Mouse (Mus musculus) ES-Bruce4 (cell line): ENCODE results near the gene Clk3.

Experiments
- CTCF ChIP-seq: IDR thresholded peaks from one replicate; pipeline ENCODE4 v1.8.1; 2011; ENCODE audit warnings: low read depth, low read length
- EP300 ChIP-seq: IDR thresholded peaks from 2 replicates; pipeline ENCODE4 v1.6.1; 2011; ENCODE audit warnings: low read depth, low read length; ENCODE audit not compliant: insufficient read depth
- POLR2A ChIP-seq: IDR thresholded peaks from one replicate; pipeline ENCODE4 v1.8.1; 2011; ENCODE audit warnings: low read length; ENCODE audit not compliant: insufficient read depth

- TF ChIP-seq POLR2A = no peak
- TF ChIP-seq EP300 = no peak
- TF ChIP-seq CTCF = no peak
Observed at GRCm38 (mm10) chr9:57724701-57725100, 41.0 kb downstream of the Clk3 start.
